Mouse (Mus musculus): ENCODE data around the gene Trp53inp2. TPM values are rescaled to one million over a fixed set of nuclear protein-coding genes. Genes with fewer than 3 reads are reported as not detected.

Gene Trp53inp2
- total RNA-seq (2021) (100 to 1,000 TPM; 457 to 512 TPM), polyA plus RNA-seq (2012; rRNA removed) (410 and 615 TPM in 2 replicates)
- long read RNA-seq, transcript Trp53inp2-201 (4 exons, 3,979 nt), result major isoform, 104 of 216 reads
- long read RNA-seq, partial matches to known transcripts, result 98 of 216 reads
- long read RNA-seq, other reads (novel, unspliced or antisense), result 10 of 216 reads

DNA sequence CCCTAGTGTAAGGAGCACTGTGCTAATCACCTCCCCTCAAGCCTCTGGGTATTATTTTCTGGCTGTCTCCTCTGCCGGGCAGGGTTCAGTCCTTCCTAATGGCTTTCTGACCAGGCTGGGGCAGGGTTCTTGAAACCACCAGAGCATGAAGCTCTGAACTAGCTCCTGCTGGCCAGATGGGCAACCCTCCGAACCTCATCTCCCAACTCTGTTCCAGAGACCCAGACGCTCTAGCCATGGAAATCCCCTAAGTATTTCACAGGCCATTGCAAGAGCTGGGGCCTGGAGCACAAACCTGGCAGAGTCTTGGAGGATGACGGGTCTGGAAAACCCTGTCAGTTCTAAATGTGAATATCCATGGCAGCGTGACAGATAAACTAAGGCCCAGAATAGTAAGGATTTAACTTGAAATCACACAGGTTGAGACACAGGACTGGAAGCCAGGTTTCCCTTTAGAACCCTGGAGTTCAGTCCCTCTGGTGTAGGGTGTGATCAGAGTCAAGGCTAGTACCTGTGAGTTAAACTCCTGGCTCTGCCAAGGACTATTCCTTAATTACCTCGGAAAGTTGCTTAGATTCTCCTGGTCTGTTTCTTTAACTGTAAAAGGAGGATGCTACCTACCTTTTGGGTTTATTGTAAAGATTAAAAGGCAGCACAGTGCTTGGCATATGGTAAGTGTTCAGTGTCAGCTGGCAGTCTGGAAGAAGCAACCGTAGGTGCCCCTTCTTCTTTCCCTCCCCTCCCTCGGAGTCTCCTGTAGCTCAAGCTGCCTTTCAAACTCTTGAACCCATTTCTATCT is at the start of gene Trp53inp2:
Gene Trp53inp2, plus strand, starts transcription at position 799 of the 799 bp plus-strand sequence.
- WGBS, result 55% methylated on average over 8 of the region's 8 CpGs

DNA sequence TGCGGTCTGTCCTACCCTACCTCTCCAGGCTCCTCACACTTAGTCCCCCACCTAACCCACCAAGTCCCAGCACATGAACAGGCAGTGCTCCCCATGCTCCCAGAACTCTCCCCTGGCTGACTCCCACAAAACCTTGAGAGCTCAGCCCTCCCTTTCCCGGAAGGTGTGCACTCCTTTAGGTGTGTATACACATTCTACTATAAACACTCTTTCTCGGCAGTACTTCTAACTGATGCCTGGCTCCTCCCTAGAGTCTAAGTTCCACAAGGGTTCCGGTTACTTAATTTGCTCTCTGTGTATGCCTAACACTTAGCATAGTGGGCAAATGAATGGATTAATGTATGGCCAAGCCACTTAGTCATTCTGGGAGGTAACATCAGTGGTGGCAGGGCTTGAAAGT is 49.5 kb upstream of the Trp53inp2 start:
- Histone ChIP-seq H3K4me1 (ENCODE audit: control insufficient read depth, insufficient read depth, low read length) (no peaks in the 10 kb centered on the region), H3K79me2 (replicated peaks; ENCODE audit: control insufficient read depth, insufficient read depth, low read length) (no peaks in the 10 kb centered on the region), H3K4me3 (no peak overlapping the region), H3K9ac (ENCODE audit: low read depth, low read length) (no peak overlapping the region), H3K27me3 (ENCODE audit: control insufficient read depth, insufficient read depth, low read length) (no peaks in the 10 kb centered on the region), H3K27ac (no peak overlapping the region), H3K36me3 (ENCODE audit: control insufficient read depth, insufficient read depth, low read length) (no peaks in the 10 kb centered on the region)
- WGBS, result 91% methylated on average over 4 of the region's 4 CpGs
- DNase-seq, result no peak
- intact Hi-C loops (cut with DNase I), result no loop called here
- TF ChIP-seq EP300 (IDR thresholded peaks at IDR 0.05; ENCODE audit: insufficient read depth, low read depth, low read length) (no peak), CTCF (IDR thresholded peaks at IDR 0.05) (no peak), POLR2A (IDR thresholded peaks at IDR 0.05; ENCODE audit: insufficient read depth, low read depth, low read length) (no peak)

More for the DNA sequence above, at the start of gene Trp53inp2:
- Histone ChIP-seq H3K27ac (peak within 1 kb of the TSS; percentile 100), H3K79me2 (replicated peaks; ENCODE audit: control insufficient read depth, insufficient read depth, low read length) (no peaks in the 10 kb centered on the region), H3K4me1 (ENCODE audit: control insufficient read depth, insufficient read depth, low read length) (peaks cover 3% of the 10 kb centered on the region), H3K9ac (ENCODE audit: low read depth, low read length) (peak within 1 kb of the TSS; percentile 89), H3K4me3 (peak within 1 kb of the TSS; percentile 81), H3K27me3 (ENCODE audit: control insufficient read depth, insufficient read depth, low read length) (no peaks in the 10 kb centered on the region), H3K36me3 (ENCODE audit: control insufficient read depth, insufficient read depth, low read length) (peaks cover 3% of the 10 kb centered on the region; the same call in 1 of the 2 replicates)
- DNase-seq, result no peak
- intact Hi-C loops (cut with DNase I), result loop anchor here (1.0 to 5.0 kb wide), 2 partner anchors 23 to 298 kb away; partner anchors contain the start of gene Pigu
- TF ChIP-seq POLR2A (IDR thresholded peaks at IDR 0.05; ENCODE audit: insufficient read depth, low read depth, low read length) (no peak), CTCF (IDR thresholded peaks at IDR 0.05) (no peak), EP300 (IDR thresholded peaks at IDR 0.05; ENCODE audit: insufficient read depth, low read depth, low read length) (no peak)

DNA sequence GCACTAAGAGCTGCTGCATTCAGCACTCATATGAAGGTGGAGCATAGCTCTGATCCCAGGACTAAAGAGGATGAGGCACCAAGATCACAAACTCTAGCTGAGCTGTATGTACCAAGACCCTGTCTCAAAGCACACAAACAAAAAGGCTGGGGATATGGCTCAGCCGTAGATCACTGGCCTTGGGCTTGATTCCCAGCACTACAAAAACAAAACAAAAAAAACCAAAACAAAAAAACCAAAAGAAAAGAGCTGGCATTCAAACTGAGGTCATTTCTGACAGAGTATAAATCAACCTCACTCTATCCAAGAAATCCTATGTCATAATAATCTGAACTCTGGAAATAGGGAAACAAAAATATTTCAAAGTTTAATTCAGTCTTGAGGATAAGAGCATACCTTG is 47.4 kb upstream of the Trp53inp2 start:
- no peak overlapping the region for H3K27ac ChIP-seq
- DNase-seq, result no peak
- H3K4me3 ChIP-seq, result no peak overlapping the region
- intact Hi-C loops (cut with DNase I), result no loop called here
- no peaks in the 10 kb centered on the region for H3K79me2 ChIP-seq (replicated peaks; ENCODE audit: control insufficient read depth, insufficient read depth, low read length)
- TF ChIP-seq CTCF (IDR thresholded peaks at IDR 0.05), result no peak
- no peak for TF ChIP-seq EP300 (IDR thresholded peaks at IDR 0.05; ENCODE audit: insufficient read depth, low read depth, low read length)
- TF ChIP-seq POLR2A (IDR thresholded peaks at IDR 0.05; ENCODE audit: insufficient read depth, low read depth, low read length), result no peak
- no peaks in the 10 kb centered on the region for H3K27me3 ChIP-seq (ENCODE audit: control insufficient read depth, insufficient read depth, low read length)
- H3K9ac ChIP-seq (ENCODE audit: low read depth, low read length), result no peak overlapping the region
- no peaks in the 10 kb centered on the region for H3K36me3 ChIP-seq (ENCODE audit: control insufficient read depth, insufficient read depth, low read length)
- H3K4me1 ChIP-seq (ENCODE audit: control insufficient read depth, insufficient read depth, low read length), result no peaks in the 10 kb centered on the region
- WGBS, result 94% methylated on average over 1 of the region's 1 CpGs

DNA sequence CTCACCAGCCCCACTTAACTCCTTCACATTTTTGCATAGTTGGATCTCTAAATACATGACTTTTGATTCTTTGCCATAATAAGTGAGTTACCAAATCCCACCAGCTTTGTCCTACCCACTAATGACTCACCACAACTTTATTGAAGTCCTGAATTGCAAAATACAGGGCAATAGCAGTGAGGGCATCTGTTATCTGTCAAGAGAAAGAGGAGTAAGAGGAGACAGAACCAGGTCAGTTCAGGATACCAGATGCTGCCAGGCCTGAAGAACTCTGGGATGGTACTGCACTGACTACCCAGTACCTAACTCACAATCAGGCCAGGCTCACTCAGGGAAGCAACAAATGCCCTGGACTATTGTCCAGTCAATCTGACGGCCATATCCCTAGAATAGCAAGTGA is 45.6 kb upstream of the Trp53inp2 start:
- Histone ChIP-seq H3K9ac (ENCODE audit: low read depth, low read length) (no peak overlapping the region), H3K4me1 (ENCODE audit: control insufficient read depth, insufficient read depth, low read length) (no peaks in the 10 kb centered on the region), H3K36me3 (ENCODE audit: control insufficient read depth, insufficient read depth, low read length) (no peaks in the 10 kb centered on the region), H3K27ac (no peak overlapping the region), H3K79me2 (replicated peaks; ENCODE audit: control insufficient read depth, insufficient read depth, low read length) (no peaks in the 10 kb centered on the region), H3K4me3 (no peak overlapping the region), H3K27me3 (ENCODE audit: control insufficient read depth, insufficient read depth, low read length) (no peaks in the 10 kb centered on the region)
- TF ChIP-seq EP300 (IDR thresholded peaks at IDR 0.05; ENCODE audit: insufficient read depth, low read depth, low read length) (no peak), CTCF (IDR thresholded peaks at IDR 0.05) (no peak), POLR2A (IDR thresholded peaks at IDR 0.05; ENCODE audit: insufficient read depth, low read depth, low read length) (no peak)
- 61% methylated on average over 1 of the region's 1 CpGs for WGBS
- intact Hi-C loops (cut with DNase I), result no loop called here
- no peak for DNase-seq

DNA sequence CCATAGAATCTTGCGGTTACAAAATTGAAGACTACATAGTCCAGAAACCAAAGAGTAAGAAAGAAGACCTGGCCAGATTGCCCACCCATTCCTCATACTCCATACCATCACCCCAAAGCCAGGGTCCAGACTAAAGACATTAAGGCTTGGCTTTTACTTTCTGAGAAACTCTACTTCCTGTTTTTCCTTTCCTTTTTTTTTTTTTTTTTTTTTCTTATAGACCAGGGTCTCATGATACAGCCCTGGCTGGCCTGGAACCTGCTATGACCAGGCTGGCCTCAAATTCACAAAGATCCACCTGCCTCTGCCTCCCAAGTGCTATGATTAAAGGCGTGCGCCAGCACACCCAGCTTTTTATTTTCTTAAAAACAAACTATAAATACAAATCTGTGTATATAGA is 44.6 kb upstream of the Trp53inp2 start:
- no peak for DNase-seq
- 95% methylated on average over 3 of the region's 3 CpGs for WGBS
- no peaks in the 10 kb centered on the region for H3K27me3 ChIP-seq (ENCODE audit: control insufficient read depth, insufficient read depth, low read length)
- H3K27ac ChIP-seq, result no peak overlapping the region
- H3K9ac ChIP-seq (ENCODE audit: low read depth, low read length), result no peak overlapping the region
- H3K4me1 ChIP-seq (ENCODE audit: control insufficient read depth, insufficient read depth, low read length), result no peaks in the 10 kb centered on the region
- H3K4me3 ChIP-seq, result no peak overlapping the region
- intact Hi-C loops (cut with DNase I), result no loop called here
- TF ChIP-seq POLR2A (IDR thresholded peaks at IDR 0.05; ENCODE audit: insufficient read depth, low read depth, low read length), result no peak
- no peak for TF ChIP-seq CTCF (IDR thresholded peaks at IDR 0.05)
- TF ChIP-seq EP300 (IDR thresholded peaks at IDR 0.05; ENCODE audit: insufficient read depth, low read depth, low read length), result no peak
- no peaks in the 10 kb centered on the region for H3K79me2 ChIP-seq (replicated peaks; ENCODE audit: control insufficient read depth, insufficient read depth, low read length)
- H3K36me3 ChIP-seq (ENCODE audit: control insufficient read depth, insufficient read depth, low read length), result no peaks in the 10 kb centered on the region

DNA sequence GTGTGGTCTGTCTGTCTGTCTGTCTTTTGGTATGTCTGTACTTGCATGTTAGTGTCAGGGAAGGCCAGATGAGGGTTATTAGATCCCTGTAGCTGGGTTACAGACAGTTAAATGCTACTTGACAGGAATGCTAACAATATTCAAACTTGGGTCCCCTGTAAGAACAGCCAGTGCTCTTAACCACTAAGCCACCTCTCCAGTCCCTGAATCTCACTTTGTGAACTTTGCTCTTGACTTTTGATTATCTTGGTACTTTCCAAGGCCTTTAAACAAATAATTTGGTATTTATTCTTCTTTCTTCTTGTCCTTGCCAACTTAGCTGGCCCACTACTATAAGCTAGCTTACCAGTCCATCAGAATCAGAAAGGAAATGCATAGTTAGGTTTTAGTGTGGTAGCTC is 40.7 kb upstream of the Trp53inp2 start:
- Histone ChIP-seq H3K4me3 (no peak overlapping the region), H3K9ac (ENCODE audit: low read depth, low read length) (no peak overlapping the region), H3K36me3 (ENCODE audit: control insufficient read depth, insufficient read depth, low read length) (no peaks in the 10 kb centered on the region), H3K27me3 (ENCODE audit: control insufficient read depth, insufficient read depth, low read length) (no peaks in the 10 kb centered on the region), H3K4me1 (ENCODE audit: control insufficient read depth, insufficient read depth, low read length) (no peaks in the 10 kb centered on the region), H3K27ac (no peak overlapping the region), H3K79me2 (replicated peaks; ENCODE audit: control insufficient read depth, insufficient read depth, low read length) (no peaks in the 10 kb centered on the region)
- TF ChIP-seq CTCF (IDR thresholded peaks at IDR 0.05) (no peak), EP300 (IDR thresholded peaks at IDR 0.05; ENCODE audit: insufficient read depth, low read depth, low read length) (no peak), POLR2A (IDR thresholded peaks at IDR 0.05; ENCODE audit: insufficient read depth, low read depth, low read length) (no peak)
- intact Hi-C loops (cut with DNase I), result no loop called here
- no peak for DNase-seq
